Mouse (Mus musculus) CH12F3 (cell line): Measurements from ENCODE around the gene Mertk.

Source experiments
- in situ Hi-C: fragments of 300-500 bp; cut with MboI; formaldehyde crosslinking; loops from 2 replicates; pipeline ENCODE4 v1.14.3; 2020; ENCODE audit warnings: low sequenced_read_pairs

Mertk gene

GRCm38 (mm10) chr2:128758724-128759340, 60.1 kb downstream of the Mertk start:
- in situ Hi-C loops = no loop called here

- in situ Hi-C loops = no loop called here
Measured at GRCm38 (mm10) chr2:128762008-128762407, 63.3 kb downstream of the Mertk start.

DNA sequence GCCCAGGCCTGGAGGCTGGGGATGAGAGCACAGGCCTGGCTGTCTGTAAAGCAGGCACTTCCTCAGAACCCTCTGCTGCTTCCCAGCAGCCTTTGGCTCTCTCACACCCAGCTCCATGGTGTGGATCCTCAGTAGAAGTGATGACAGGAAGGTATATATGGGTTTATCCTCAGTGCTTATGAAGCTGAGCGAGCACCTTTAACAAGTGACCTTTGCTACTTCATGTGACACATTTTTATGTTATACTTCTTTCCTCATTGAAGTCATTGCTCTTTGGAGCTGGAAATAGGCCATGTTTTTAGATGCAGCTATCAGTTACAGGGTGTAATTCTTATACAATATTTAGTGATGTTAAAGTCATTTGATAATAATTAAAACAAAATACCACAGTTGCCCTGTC, 67.0 kb downstream of the Mertk start:
- in situ Hi-C loops = no loop called here

GRCm38 (mm10) chr2:128768545-128769247, 69.9 kb downstream of the Mertk start:
- in situ Hi-C loops = no loop called here

DNA sequence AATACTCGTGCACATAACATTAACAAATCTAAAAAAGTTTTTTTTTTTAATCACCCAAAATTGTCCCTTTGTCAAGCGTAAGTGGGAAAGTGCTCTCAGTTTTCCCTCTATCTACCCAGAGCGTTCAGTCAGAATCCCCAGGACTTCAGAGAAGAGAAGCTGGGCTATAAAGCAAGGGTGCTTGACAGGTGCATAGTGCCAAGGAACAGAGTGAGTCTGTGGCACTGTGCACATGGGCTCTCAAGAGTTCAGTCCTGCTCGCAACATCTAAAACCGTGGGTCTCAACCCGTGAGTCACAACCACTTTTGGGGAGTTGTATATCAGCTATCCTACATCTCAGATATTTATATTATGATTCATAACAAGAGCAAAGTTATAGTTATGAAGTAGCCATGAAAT, 71.8 kb downstream of the Mertk start:
- in situ Hi-C loops = no loop called here

DNA sequence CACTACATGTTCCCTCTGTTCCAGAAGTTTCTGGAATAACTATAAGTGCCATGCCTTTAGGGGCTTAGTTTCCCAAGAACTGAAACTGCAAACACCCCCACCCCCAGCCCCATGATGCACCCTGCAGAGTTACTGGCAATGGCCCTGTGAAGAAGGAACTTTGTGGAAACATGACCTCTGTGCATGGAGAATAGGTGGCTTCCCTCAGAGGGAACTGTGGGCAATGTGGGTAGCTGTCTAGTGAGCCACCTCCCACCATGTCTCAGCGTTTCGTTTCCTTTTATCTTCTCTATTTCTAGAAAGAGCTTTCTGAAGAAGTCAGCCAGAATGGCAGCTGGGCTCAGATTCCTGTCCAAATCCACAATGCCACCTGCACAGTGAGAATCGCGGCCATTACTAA, 72.3 kb downstream of the Mertk start:
- in situ Hi-C loops = no loop called here

- in situ Hi-C loops = no loop called here
Measured at GRCm38 (mm10) chr2:128771750-128772338, 73.1 kb downstream of the Mertk start.

DNA sequence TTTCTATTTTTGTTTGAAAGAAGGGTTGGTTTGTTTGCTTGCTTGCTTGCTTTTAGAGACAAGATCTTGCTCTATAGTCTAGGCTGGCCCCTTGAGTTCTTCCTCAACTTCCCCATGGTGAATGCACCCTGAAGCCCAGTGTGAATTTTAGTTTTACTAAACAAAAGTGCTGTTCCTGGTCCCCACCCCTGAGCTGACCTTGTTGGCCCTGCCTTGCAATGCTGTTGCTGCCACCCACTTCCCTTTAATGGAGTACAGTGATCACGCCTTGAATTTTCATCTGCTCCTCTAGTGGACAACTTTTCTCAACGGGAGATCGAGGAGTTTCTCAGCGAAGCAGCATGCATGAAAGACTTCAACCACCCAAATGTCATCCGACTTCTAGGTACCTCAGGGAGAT, 83.5 kb downstream of the Mertk start:
- in situ Hi-C loops = no loop called here

GRCm38 (mm10) chr2:128783660-128784345, 85.0 kb downstream of the Mertk start:
- in situ Hi-C loops = no loop called here

GRCm38 (mm10) chr2:128784814-128785213, 86.1 kb downstream of the Mertk start:
- in situ Hi-C loops = no loop called here

- in situ Hi-C loops = no loop called here
Measured at GRCm38 (mm10) chr2:128786341-128786740, 87.6 kb downstream of the Mertk start.

DNA sequence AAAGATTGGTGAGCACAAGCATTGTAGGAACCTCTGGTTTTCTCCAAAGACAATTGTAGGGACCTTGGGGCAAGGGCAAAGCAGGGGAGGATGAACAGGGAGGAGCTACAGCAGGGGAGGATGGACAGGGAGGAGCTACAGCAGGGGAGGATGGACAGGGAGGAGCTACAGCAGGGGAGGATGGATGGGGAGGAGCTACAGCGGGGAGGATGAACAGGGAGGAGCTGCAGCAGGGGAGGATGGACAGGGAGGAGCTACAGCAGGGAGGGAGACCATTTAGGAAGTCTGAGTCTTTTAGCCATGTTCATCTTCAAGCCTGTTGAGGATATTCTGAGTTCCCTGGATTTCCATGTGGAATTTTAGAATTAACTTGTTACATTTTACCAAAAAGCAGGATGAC, 88.0 kb downstream of the Mertk start:
- in situ Hi-C loops = no loop called here

- in situ Hi-C loops = no loop called here
Measured at GRCm38 (mm10) chr2:128787805-128788204, 89.0 kb downstream of the Mertk start.

- in situ Hi-C loops = no loop called here
Measured at GRCm38 (mm10) chr2:128790875-128791614, 92.3 kb downstream of the Mertk start.

DNA sequence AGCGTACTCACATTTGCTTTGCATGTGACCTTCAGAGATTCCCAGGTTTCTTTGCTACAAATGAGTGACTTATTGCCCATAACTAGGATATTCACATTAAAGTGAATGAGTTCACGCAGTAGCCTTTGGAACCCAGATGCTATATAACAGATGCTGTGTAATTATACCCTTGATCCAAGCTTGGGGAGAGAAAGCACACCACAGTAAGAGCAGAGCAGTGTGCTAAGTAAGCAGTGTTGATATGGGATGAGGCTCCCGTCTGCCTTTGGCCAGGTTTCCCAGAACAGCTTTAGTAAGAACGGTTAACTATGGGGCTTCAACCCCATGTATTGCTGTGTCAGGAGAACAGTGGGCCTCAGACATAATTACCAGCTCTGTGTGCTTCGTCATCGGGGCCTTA, 95.2 kb downstream of the Mertk start:
- in situ Hi-C loops = no loop called here

GRCm38 (mm10) chr2:128796463-128796862, 97.7 kb downstream of the Mertk start:
- in situ Hi-C loops = no loop called here

DNA sequence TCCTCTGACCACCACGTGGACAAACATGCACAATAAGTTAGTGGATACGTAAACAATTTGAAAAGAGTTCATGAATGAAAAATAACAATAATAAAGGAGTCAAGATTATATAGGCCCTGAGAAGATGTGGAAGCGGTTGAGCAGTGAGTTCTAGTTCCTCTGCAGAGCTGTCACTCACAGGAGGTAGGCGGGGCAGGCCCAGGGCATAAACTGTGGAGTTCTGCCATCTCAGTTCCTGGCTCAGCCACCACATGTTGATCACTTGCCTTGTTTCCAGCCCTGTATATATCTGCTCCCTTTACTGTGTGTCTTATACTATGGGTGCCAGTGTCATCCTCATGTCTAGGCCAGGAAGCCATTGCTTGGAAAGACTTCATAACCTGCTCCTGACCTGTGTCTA, 104.7 kb downstream of the Mertk start:
- in situ Hi-C loops = no loop called here

DNA sequence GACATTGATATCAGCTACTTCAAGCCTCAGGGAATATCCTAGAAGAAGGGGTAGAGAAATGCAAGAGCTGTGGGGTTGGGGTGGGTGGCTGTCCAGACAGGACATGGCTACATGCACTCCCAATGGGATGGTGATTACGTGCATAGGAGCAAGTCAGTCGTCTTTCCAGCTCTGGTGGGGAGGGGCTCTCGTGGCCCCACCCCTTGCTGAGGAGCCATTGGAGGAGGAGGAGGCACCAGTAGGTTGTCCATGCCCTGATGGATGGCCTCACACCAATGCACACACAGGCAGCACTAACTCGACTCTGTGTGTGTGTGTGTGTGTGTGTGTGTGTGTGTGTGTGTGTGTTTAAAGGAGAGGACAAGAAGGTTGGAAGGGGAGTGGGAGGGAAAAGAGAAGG, 106.6 kb downstream of the Mertk start:
- in situ Hi-C loops = no loop called here

DNA sequence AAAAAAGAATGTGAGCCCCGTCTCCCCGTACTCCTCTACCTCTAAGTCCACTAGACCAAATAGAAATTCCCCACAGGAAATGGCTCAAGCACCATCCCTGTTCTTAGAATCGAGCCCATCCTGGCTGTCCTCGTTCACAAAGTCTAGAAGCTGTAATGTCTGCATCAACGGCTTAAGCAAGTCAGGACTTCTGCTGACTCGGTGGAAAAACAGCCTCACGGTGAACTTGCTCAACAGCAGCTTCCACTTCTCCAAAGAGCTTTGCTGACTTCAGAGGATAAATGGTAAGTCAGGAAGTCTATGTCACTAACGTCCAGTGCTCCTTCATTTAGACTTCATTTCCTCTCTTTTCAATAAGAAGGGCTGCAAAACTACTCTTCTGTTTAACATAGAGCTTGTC, 107.8 kb downstream of the Mertk start:
- in situ Hi-C loops = no loop called here

GRCm38 (mm10) chr2:128812761-128813160, 114.0 kb downstream of the Mertk start:
- in situ Hi-C loops = loop anchor here (10.0 kb wide), 1 partner anchor 118 kb away; the partner anchor contains the start of gene Mertk

DNA sequence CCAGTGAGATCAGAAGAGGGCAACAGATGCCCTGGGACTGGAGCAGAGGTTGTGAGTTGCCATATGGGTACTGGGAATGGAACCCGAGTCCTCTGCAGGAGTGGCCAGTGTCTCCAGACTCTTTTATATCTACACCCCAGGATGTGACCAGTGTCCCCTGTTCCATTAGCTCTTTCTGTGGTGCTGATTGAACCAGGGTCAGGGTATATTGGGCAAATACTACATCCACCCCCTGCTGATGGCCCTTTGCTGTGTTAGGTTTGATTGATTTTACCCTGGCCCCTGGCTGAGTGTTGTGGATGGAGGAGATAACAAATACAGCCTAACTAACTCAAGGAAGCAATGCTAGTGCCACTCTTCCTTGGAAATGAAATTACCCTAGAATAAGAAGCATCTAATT, 117.6 kb downstream of the Mertk start:
- in situ Hi-C loops = loop anchor here (10.0 kb wide), 1 partner anchor 122 kb away; the partner anchor contains the start of gene Mertk
